Mouse (Mus musculus) ovary, postnatal 14 days (tissue): ENCODE data around the gene Dffa.
"Not testable (repeated sequence)": the region's sequence is repeated elsewhere in the genome, so short reads cannot be mapped to it uniquely, and the experiment has no call there.

Experiments used
- DNase-seq: peaks from one replicate; pipeline ENCODE4 v3.0.0; 2022; ENCODE audit warnings: low spot score

Dffa gene

GRCm38 (mm10) chr4:149148084-149148483 is 44.1 kb downstream of the Dffa start:
- no peak for DNase-seq

DNA sequence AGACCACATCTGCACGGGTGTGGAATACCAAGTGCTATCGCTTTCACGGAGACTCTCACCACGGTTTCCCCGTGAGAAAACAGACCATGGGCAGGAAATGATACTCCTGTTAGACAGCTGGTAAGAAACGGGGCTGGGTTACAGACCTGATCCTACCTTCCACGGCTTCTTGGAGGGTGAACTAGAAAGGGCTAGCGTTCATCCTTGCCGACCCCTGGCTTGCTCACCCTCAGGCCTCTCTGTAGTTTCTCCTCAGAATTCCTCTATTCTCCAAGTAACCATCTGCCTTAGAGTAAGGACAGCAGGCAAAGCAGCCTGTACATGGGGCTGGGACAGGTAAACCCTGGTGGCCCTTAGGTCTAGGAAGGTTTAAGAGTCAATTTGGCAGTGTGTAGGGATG is 45.2 kb downstream of the Dffa start:
- no peak for DNase-seq

DNA sequence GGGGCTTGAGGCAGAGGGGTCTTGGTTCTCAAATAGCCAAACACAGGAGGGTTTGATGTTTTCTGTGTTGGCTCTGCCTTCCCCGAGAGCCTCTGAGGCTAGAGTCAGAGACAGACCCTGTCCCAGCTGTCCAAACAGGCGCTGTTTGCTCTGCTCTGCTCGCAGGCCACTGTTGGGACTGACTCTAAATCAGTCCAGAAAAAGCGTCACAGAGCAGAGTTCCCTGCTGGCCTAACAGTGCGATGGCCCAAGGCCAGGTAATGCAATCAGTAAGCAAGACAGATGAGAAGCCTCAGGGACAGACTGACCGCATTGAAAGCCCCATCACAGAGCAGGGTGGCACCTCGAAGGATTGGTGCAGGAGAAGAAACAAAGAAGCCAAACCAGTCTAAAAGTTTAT is 45.7 kb downstream of the Dffa start:
- no peak for DNase-seq

GRCm38 (mm10) chr4:149150256-149150655 is 46.3 kb downstream of the Dffa start:
- no peak for DNase-seq

DNA sequence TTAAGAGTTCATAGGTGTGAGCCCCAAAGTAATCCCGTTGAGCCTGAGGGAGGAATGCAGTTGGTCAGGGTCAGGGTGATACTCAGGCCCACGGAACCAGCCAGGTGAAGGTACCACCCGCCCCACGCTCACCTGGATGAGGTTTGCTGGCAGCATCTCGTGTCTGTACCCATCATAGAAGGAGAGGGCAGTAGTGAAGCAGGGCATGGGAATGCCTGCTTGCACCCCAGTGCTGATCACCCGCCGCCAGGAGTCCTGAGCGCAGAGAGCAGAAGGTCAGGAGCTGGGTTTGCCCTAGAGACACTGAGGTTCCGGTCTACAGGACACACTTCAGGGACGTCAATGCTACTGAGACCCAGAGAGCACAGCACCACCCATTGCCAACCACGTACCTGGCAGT is 46.8 kb downstream of the Dffa start:
- DNase-seq = no peak

DNA sequence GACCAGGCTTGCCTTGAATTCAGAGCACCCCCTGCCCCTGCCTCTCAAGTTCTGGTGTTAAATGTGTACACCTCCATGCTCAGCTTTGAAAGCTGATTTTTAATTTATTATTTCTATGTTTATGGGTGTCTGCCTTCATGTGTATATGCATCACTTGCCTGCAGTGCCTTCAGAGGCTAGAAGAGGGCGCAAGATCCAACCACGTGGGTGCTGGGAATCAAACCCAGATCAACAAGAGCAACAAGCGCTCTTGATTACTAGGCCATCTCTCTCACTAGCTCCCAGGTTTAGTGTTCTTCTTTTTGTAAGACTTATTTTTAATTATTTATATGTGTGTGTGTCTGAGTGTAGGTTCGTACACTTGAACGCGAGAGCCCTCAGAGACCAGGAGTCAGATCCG is 50.9 kb downstream of the Dffa start:
- no peak for DNase-seq

DNA sequence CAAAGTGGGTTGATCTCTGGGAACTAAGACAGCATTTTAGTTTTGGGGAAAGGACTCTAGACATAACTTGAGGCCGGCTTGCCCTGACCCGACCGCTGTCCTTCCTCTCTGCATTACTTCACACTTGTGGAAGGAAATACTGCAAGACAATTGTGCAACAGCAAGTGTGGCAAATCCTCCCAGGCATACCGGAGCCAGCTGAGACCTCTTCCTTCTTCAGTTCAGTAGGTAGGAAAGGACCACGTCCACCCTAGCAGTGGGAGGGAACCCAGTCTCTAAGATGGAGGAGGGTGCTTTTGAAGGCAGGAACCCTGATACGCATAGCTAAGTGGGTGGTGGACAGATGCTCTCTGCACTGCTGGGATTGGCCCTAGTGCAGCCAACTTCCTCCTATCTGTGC is 51.8 kb downstream of the Dffa start:
- DNase-seq = no peak

DNA sequence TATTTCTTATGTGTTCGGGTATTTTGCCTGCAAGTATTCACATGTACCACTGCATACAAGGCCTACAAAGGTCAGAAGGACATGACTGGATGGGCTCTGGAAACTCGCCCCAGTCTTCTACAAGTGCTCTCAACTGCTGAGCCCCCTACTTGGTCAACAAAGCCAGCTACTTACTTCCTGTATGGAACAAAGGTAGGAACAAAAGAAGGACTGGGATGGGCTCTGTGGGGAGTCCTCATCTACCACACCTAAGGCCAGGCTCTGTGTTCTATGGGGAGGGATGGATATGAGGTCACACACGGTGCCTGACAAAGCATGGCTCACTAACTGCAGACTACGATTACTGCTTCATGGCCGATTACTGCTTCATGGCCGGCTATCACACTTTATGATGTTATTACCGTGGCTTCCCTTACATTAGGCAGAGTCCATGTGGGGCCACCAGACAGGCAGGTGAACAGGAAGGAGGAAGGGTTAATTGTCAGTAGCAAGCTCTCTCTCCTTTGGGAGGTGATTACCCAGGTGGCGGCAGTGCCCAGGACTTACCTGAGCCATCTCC is 53.5 kb downstream of the Dffa start:
- no peak for DNase-seq

- DNase-seq = no peak
These were observed 55.3 kb downstream of the Dffa start for GRCm38 (mm10) chr4:149159203-149159602.

GRCm38 (mm10) chr4:149159891-149160290 is 55.9 kb downstream of the Dffa start:
- DNase-seq = no peak

DNA sequence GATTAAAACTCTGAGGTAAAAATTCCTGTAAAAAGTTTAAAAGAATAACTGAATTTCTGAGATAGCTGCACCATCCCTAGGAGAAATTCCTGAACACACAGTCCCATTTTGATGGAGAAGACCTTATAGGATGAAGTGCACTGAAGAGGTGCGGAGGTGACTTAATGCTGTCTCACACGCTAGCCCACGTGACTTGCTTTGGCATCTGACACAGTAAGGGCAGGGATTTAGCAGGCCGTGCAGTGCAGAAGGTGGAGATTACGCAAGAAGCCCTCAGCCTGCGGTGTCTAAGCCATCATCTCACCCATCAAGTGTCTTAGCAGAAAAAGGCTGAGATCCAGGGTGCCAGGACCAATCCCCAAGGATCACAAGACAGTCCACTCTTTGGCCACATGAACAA is 57.2 kb downstream of the Dffa start:
- no peak for DNase-seq

GRCm38 (mm10) chr4:149163196-149163595 is 59.2 kb downstream of the Dffa start:
- no peak for DNase-seq

DNA sequence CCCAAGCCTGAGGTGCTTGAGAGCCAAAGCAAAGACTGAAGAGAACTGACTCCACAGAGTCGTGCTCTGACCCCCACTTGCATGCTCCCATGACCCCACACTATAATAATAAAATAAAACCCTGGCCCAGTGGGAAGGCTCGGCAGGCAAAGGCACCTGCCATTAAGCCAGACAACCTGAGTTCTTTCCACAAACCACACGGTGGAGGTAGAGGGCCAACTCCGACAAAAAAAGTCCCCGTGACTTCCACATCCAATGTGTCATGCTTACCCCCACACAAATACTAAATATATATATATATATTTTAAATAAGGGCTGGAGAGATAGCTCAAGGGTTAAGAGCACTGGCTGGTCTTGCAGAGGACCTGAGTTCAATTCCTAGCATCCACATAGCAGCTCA is 60.2 kb downstream of the Dffa start:
- DNase-seq = no peak

DNA sequence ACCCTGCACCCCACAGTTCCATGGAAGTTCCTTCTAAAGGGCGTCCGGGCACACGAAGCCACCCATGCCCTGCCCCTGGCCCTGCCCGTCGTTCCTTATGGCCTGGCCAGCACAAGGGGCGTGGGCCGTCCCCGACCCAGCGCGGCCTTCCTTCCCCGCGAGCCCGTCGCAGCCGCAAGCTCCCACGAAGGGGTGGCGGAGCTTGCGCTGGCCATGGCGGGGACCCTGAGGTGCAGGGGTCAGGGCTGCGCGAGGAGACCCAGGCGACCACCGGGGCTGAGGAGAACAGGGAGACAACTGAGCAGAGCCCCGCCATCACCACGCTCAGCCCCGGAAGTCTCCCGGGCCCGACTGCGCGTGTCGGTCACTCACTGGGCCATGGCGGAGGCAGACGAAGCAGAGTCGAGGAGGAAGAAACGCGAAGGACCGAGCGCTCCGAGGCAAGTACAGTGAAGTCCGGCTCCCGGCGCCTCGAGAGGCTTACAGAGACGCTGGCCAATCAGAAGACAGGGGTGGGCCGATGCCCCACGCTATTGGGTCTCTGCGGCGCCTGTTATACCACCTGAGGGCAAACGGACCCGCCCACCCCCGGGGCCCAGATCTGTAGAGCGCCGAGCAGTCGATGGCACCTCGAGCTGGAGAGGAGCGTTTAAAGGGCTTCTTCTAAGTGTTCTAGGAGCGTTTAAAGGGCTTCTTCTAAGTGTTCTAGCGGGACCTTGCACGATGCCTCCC is 62.4 kb downstream of the Dffa start, which contains the start of gene Pgd:
Gene Pgd (minus strand): TSS at position 557 of the 732 bp plus-strand sequence.
- DNase-seq = peak; percentile 94

- no peak for DNase-seq
These were observed 63.1 kb downstream of the Dffa start for GRCm38 (mm10) chr4:149166957-149167611.

GRCm38 (mm10) chr4:149168016-149168415 is 64.1 kb downstream of the Dffa start:
- no peak for DNase-seq

GRCm38 (mm10) chr4:149169926-149170325 is 66.0 kb downstream of the Dffa start:
- DNase-seq = not testable (repeated sequence)
